Mouse (Mus musculus): Measurements from ENCODE around the gene Kalrn.

GRCm38 (mm10) chr16:33944772-33945171 lies 628.6 kb downstream of the Kalrn start:
- TF ChIP-seq CTCF (IDR thresholded peaks at IDR 0.05; ENCODE audit: low read depth), result no peak
- TF ChIP-seq EP300 (IDR thresholded peaks at IDR 0.05; ENCODE audit: low read depth), result no peak

Data from heart, postnatal 0 days (tissue).